Mouse (Mus musculus) lung, embryonic 16.5 days (tissue): ENCODE data around the gene Crebrf. TPM values are rescaled to one million over a fixed set of nuclear protein-coding genes. Genes with fewer than 3 reads are reported as not detected.
A peak's percentile ranks its signal among the peaks of the same experiment; 100 is the strongest.

ENCODE experiments used
- ATAC-seq: fragments of 200-750 bp; cut with Nextera tagmentation; 2 replicates; pipeline ENCODE4 v1.8.0; 2017; ENCODE audit warnings: low read depth, mild to moderate bottlenecking, moderate library complexity
- H3K27ac ChIP-seq: fragments of 300-500 bp; sonication (generic); 2 replicates; pipeline ENCODE4 v1.5.1; 2014; ENCODE audit warnings: mild to moderate bottlenecking, control low read depth, low read length
- H3K27me3 ChIP-seq: fragments of 300-500 bp; sonication (generic); 2 replicates; pipeline ENCODE4 v1.6.1; 2014; ENCODE audit warnings: low read depth, low read length, mixed read lengths; ENCODE audit not compliant: control insufficient read depth, insufficient read depth
- H3K36me3 ChIP-seq: fragments of 300-500 bp; sonication (generic); 2 replicates; pipeline ENCODE4 v1.6.1; 2014; ENCODE audit warnings: low read length; ENCODE audit not compliant: control insufficient read depth, insufficient read depth
- H3K4me1 ChIP-seq: fragments of 300-500 bp; sonication (generic); replicated peaks from 2 replicates; pipeline ENCODE4 v1.6.1; 2014; ENCODE audit warnings: low read length, mixed read lengths; ENCODE audit not compliant: control insufficient read depth, insufficient read depth
- H3K4me2 ChIP-seq: fragments of 300-500 bp; sonication (generic); 2 replicates; pipeline ENCODE4 v1.6.1; 2014; ENCODE audit warnings: low read depth, low read length, control low read depth
- H3K4me3 ChIP-seq: fragments of 300-500 bp; sonication (generic); 2 replicates; pipeline ENCODE4 v1.5.1; 2014; ENCODE audit warnings: mild to moderate bottlenecking, low read length, control low read depth
- H3K9ac ChIP-seq: fragments of 300-500 bp; sonication (generic); 2 replicates; pipeline ENCODE4 v1.6.1; 2014; ENCODE audit warnings: low read length, control low read depth
- H3K9me3 ChIP-seq: fragments of 300-500 bp; sonication (generic); 2 replicates; pipeline ENCODE4 v1.6.1; 2016; ENCODE audit warnings: low read length; ENCODE audit not compliant: control insufficient read depth
- WGBS: fragments of 180-500 bp; shearing (Covaris S2); extraction: QIAGEN DNeasy Blood & Tissue Kit; methylation state at CpG from one replicate; pipeline ENCODE4 v1.1.7; 2014; 5-methylcytosine and 5-hydroxymethylcytosine counted together
- polyA plus RNA-seq: library from polyadenylated mRNA; unstranded; fragments of >200 nt; fragmentation: Nextera tagmentation; extraction: Ambion mirVana; gene quantifications from 2 replicates; pipeline ENCODE4 v1.2.1, GENCODE M21; 2015

The Crebrf gene
- polyA plus RNA-seq, 1 experiment from 2014 or later, result 8.9 TPM

- 76% methylated on average over 2 of the region's 2 CpGs for WGBS
These were observed 38.0 kb downstream of the Crebrf start for GRCm38 (mm10) chr17:26753476-26753875.

GRCm38 (mm10) chr17:26767100-26767753 is 51.8 kb downstream of the Crebrf start:
- H3K9ac ChIP-seq, result no peak overlapping the region
- H3K4me3 ChIP-seq, result no peak overlapping the region
- ATAC-seq, result no peak
- no peaks in the 10 kb centered on the region for H3K27me3 ChIP-seq
- no peaks in the 10 kb centered on the region; the same call in 1 of the 2 replicates for H3K36me3 ChIP-seq
- H3K4me2 ChIP-seq, result no peak overlapping the region
- H3K9me3 ChIP-seq, result no peaks in the 10 kb centered on the region
- WGBS, result 85% methylated on average over 5 of the region's 5 CpGs
- no peak overlapping the region for H3K27ac ChIP-seq
- H3K4me1 ChIP-seq, result no peaks in the 10 kb centered on the region

More at GRCm38 (mm10) chr17:26753476-26753875, 38.0 kb downstream of the Crebrf start:
- H3K36me3 ChIP-seq, result no peaks in the 10 kb centered on the region
- no peak overlapping the region for H3K4me2 ChIP-seq
- ATAC-seq, result no peak
- no peak overlapping the region for H3K9ac ChIP-seq
- H3K4me1 ChIP-seq, result no peaks in the 10 kb centered on the region
- H3K27ac ChIP-seq, result no peak overlapping the region
- H3K9me3 ChIP-seq, result no peaks in the 10 kb centered on the region
- no peak overlapping the region for H3K4me3 ChIP-seq
- H3K27me3 ChIP-seq, result no peaks in the 10 kb centered on the region

- Histone ChIP-seq H3K27ac (no peak overlapping the region), H3K9ac (no peak overlapping the region), H3K4me2 (no peak overlapping the region), H3K36me3 (no peaks in the 10 kb centered on the region; the same call in 1 of the 2 replicates), H3K4me3 (no peak overlapping the region), H3K4me1 (no peaks in the 10 kb centered on the region), H3K9me3 (no peaks in the 10 kb centered on the region), H3K27me3 (no peaks in the 10 kb centered on the region)
- no peak for ATAC-seq
- WGBS, result 73% methylated on average over 2 of the region's 2 CpGs
These were observed 52.3 kb downstream of the Crebrf start for GRCm38 (mm10) chr17:26767754-26768124.

GRCm38 (mm10) chr17:26776211-26776610 is 60.8 kb downstream of the Crebrf start:
- H3K4me2 ChIP-seq, result no peak overlapping the region
- no peaks in the 10 kb centered on the region for H3K27me3 ChIP-seq
- no peak overlapping the region for H3K4me3 ChIP-seq
- H3K9ac ChIP-seq, result no peak overlapping the region
- H3K4me1 ChIP-seq, result no peaks in the 10 kb centered on the region
- ATAC-seq, result no peak
- H3K27ac ChIP-seq, result no peak overlapping the region
- H3K36me3 ChIP-seq, result no peaks in the 10 kb centered on the region
- 57% methylated on average over 10 of the region's 10 CpGs for WGBS
- no peaks in the 10 kb centered on the region for H3K9me3 ChIP-seq

- no peak overlapping the region for H3K4me3 ChIP-seq
- 84% methylated on average over 4 of the region's 4 CpGs for WGBS
- no peaks in the 10 kb centered on the region for H3K9me3 ChIP-seq
- no peak for ATAC-seq
- H3K36me3 ChIP-seq, result no peaks in the 10 kb centered on the region
- H3K4me1 ChIP-seq, result peaks cover 9% of the 10 kb centered on the region
- no peak overlapping the region for H3K4me2 ChIP-seq
- H3K27me3 ChIP-seq, result no peaks in the 10 kb centered on the region
- no peak overlapping the region for H3K27ac ChIP-seq
- no peak overlapping the region for H3K9ac ChIP-seq
These were observed 62.6 kb downstream of the Crebrf start for GRCm38 (mm10) chr17:26778001-26778400.

GRCm38 (mm10) chr17:26778430-26779100 is 63.1 kb downstream of the Crebrf start:
- Histone ChIP-seq H3K4me2 (no peak overlapping the region), H3K4me1 (peaks cover 9% of the 10 kb centered on the region), H3K9me3 (no peaks in the 10 kb centered on the region), H3K36me3 (peaks cover 2% of the 10 kb centered on the region; the same call in 1 of the 2 replicates), H3K27ac (no peak overlapping the region), H3K27me3 (no peaks in the 10 kb centered on the region), H3K4me3 (no peak overlapping the region), H3K9ac (no peak overlapping the region)
- ATAC-seq, result no peak
- 82% methylated on average over 3 of the region's 3 CpGs for WGBS

- no peak for ATAC-seq
- H3K27ac ChIP-seq, result no peak overlapping the region
- peaks cover 6% of the 10 kb centered on the region for H3K36me3 ChIP-seq
- 87% methylated on average over 2 of the region's 2 CpGs for WGBS
- no peak overlapping the region for H3K4me2 ChIP-seq
- H3K9me3 ChIP-seq, result no peaks in the 10 kb centered on the region
- no peaks in the 10 kb centered on the region for H3K27me3 ChIP-seq
- no peak overlapping the region for H3K4me3 ChIP-seq
- no peak overlapping the region for H3K9ac ChIP-seq
- H3K4me1 ChIP-seq, result peaks cover 9% of the 10 kb centered on the region
These were observed 64.0 kb downstream of the Crebrf start for GRCm38 (mm10) chr17:26779471-26779870.

- Histone ChIP-seq H3K4me1 (peaks cover 9% of the 10 kb centered on the region), H3K27ac (peak within 1 kb of the TSS; percentile 97)
- WGBS, result under 1% methylated on average over 42 of the region's 42 CpGs
These were observed 65.5 kb downstream of the Crebrf start, which contains the start of gene Bnip1 for GRCm38 (mm10) chr17:26780750-26781571. Gene Bnip1 (plus strand): TSS chr17:26781066.

GRCm38 (mm10) chr17:26781610-26782043 is 66.2 kb downstream of the Crebrf start:
- WGBS, result 11% methylated on average over 5 of the region's 5 CpGs
- H3K4me2 ChIP-seq, result peak overlapping the region; percentile 85
- peak; percentile 30 for ATAC-seq
- H3K4me1 ChIP-seq, result peaks cover 9% of the 10 kb centered on the region
- peak overlapping the region; percentile 87 for H3K4me3 ChIP-seq
- peaks cover 16% of the 10 kb centered on the region for H3K36me3 ChIP-seq
- H3K9me3 ChIP-seq, result no peaks in the 10 kb centered on the region
- H3K9ac ChIP-seq, result peak overlapping the region; percentile 89
- no peaks in the 10 kb centered on the region for H3K27me3 ChIP-seq
- H3K27ac ChIP-seq, result peak overlapping the region; percentile 97

More at GRCm38 (mm10) chr17:26780750-26781571, 65.5 kb downstream of the Crebrf start, which contains the start of gene Bnip1:
- H3K9ac ChIP-seq, result peak within 1 kb of the TSS; percentile 89
- H3K36me3 ChIP-seq, result peaks cover 10% of the 10 kb centered on the region
- peak within 1 kb of the TSS; percentile 87 for H3K4me3 ChIP-seq
- no peaks in the 10 kb centered on the region for H3K27me3 ChIP-seq
- no peaks in the 10 kb centered on the region for H3K9me3 ChIP-seq
- H3K4me2 ChIP-seq, result peak within 1 kb of the TSS; percentile 85
- peak; percentile 91 for ATAC-seq
